Mouse (Mus musculus) hindbrain, embryonic 15.5 days (tissue): ENCODE measurements around the gene Col26a1. TPM values are rescaled to one million over a fixed set of nuclear protein-coding genes. Genes with fewer than 3 reads are reported as not detected.
"Not testable (repeated sequence)": the region's sequence is repeated elsewhere in the genome, so short reads cannot be mapped to it uniquely, and the experiment has no call there.

Experiments
- ATAC-seq: fragments of 200-750 bp; cut with Nextera tagmentation; 2 replicates; pipeline ENCODE4 v1.8.0; 2017; ENCODE audit warnings: low read depth, moderate number of reproducible peaks, moderate TSS enrichment; ENCODE audit not compliant: low FRiP score
- H3K27ac ChIP-seq: fragments of 300-500 bp; sonication (generic); replicated peaks from 2 replicates; pipeline ENCODE4 v1.5.1; 2015; ENCODE audit warnings: mild to moderate bottlenecking, inconsistent platforms
- H3K27me3 ChIP-seq: fragments of 300-500 bp; sonication (generic); 2 replicates; pipeline ENCODE4 v1.6.1; 2015; ENCODE audit warnings: control low read depth, inconsistent platforms
- H3K36me3 ChIP-seq: fragments of 300-500 bp; sonication (generic); 2 replicates; pipeline ENCODE4 v1.6.1; 2015; ENCODE audit warnings: control low read depth, inconsistent platforms
- H3K4me1 ChIP-seq: fragments of 300-500 bp; sonication (generic); replicated peaks from 2 replicates; pipeline ENCODE4 v1.6.1; 2015; ENCODE audit warnings: control low read depth, inconsistent platforms
- H3K4me2 ChIP-seq: fragments of 300-500 bp; sonication (generic); 2 replicates; pipeline ENCODE4 v1.6.1; 2015; ENCODE audit warnings: moderate library complexity, mild to moderate bottlenecking, inconsistent platforms
- H3K4me3 ChIP-seq: fragments of 300-500 bp; sonication (generic); 2 replicates; pipeline ENCODE4 v1.5.1; 2015; ENCODE audit warnings: mild to moderate bottlenecking, inconsistent platforms
- H3K9ac ChIP-seq: fragments of 300-500 bp; sonication (generic); 2 replicates; pipeline ENCODE4 v1.6.1; 2015; ENCODE audit warnings: inconsistent platforms
- H3K9me3 ChIP-seq: fragments of 300-500 bp; sonication (generic); 2 replicates; pipeline ENCODE4 v1.6.1; 2016; ENCODE audit warnings: control low read depth, inconsistent platforms
- WGBS: fragments of 180-500 bp; shearing (Covaris S2); methylation state at CpG from one replicate; pipeline ENCODE4 v1.1.7; 2015; 5-methylcytosine and 5-hydroxymethylcytosine counted together
- polyA plus RNA-seq: library from polyadenylated mRNA; unstranded; fragments of >200 nt; fragmentation: Nextera tagmentation; extraction: Ambion mirVana; gene quantifications from 2 replicates; pipeline ENCODE4 v1.2.1, GENCODE M21; 2015

The Col26a1 gene
- polyA plus RNA-seq, 1 experiment from 2014 or later = 37.8 TPM

- Histone ChIP-seq H3K4me1 (no peaks in the 10 kb centered on the region), H3K4me3 (no peak overlapping the region), H3K36me3 (no peaks in the 10 kb centered on the region), H3K9ac (no peak overlapping the region), H3K9me3 (no peaks in the 10 kb centered on the region), H3K27me3 (no peaks in the 10 kb centered on the region), H3K27ac (no peak overlapping the region), H3K4me2 (no peak overlapping the region)
- WGBS = 36% methylated on average over 8 of the region's 8 CpGs
- no peak for ATAC-seq
Observed at GRCm38 (mm10) chr5:136764157-136764669, 118.8 kb downstream of the Col26a1 start.

GRCm38 (mm10) chr5:136760345-136760744, 122.7 kb downstream of the Col26a1 start:
- H3K4me2 ChIP-seq = no peak overlapping the region
- H3K27me3 ChIP-seq = no peaks in the 10 kb centered on the region
- H3K4me3 ChIP-seq = no peak overlapping the region
- H3K27ac ChIP-seq = no peak overlapping the region
- ATAC-seq = no peak
- no peak overlapping the region for H3K9ac ChIP-seq
- WGBS = 70% methylated on average over 6 of the region's 6 CpGs
- no peaks in the 10 kb centered on the region for H3K4me1 ChIP-seq
- no peaks in the 10 kb centered on the region for H3K9me3 ChIP-seq
- no peaks in the 10 kb centered on the region for H3K36me3 ChIP-seq

- Histone ChIP-seq H3K4me2 (no peak overlapping the region), H3K4me1 (no peaks in the 10 kb centered on the region), H3K36me3 (no peaks in the 10 kb centered on the region), H3K27ac (no peak overlapping the region), H3K9me3 (no peaks in the 10 kb centered on the region), H3K4me3 (no peak overlapping the region), H3K27me3 (no peaks in the 10 kb centered on the region), H3K9ac (no peak overlapping the region)
- ATAC-seq = no peak
- WGBS = 53% methylated on average over 6 of the region's 6 CpGs
Observed at GRCm38 (mm10) chr5:136759781-136760180, 123.2 kb downstream of the Col26a1 start.

- Histone ChIP-seq H3K27ac (no peak overlapping the region), H3K27me3 (no peaks in the 10 kb centered on the region), H3K4me3 (no peak overlapping the region), H3K9me3 (no peaks in the 10 kb centered on the region), H3K4me2 (no peak overlapping the region), H3K36me3 (no peaks in the 10 kb centered on the region), H3K4me1 (no peaks in the 10 kb centered on the region), H3K9ac (no peak overlapping the region)
- 2% methylated on average over 3 of the region's 3 CpGs for WGBS
- ATAC-seq = 0 out of 2 replicates have a peak, but pooled peaks have one; percentile 34
Observed at GRCm38 (mm10) chr5:136755696-136756095, 127.3 kb downstream of the Col26a1 start.

- H3K9ac ChIP-seq = no peak overlapping the region
- ATAC-seq = no peak
Observed at GRCm38 (mm10) chr5:136754053-136754591, 128.9 kb downstream of the Col26a1 start.

GRCm38 (mm10) chr5:136753176-136753575, 129.8 kb downstream of the Col26a1 start:
- not testable (repeated sequence) for H3K4me3 ChIP-seq, H3K27me3 ChIP-seq, H3K9ac ChIP-seq, H3K4me1 ChIP-seq, H3K9me3 ChIP-seq, H3K36me3 ChIP-seq, H3K27ac ChIP-seq, ATAC-seq, H3K4me2 ChIP-seq
- 77% methylated on average over 7 of the region's 7 CpGs for WGBS

More at GRCm38 (mm10) chr5:136754053-136754591, 128.9 kb downstream of the Col26a1 start:
- Histone ChIP-seq H3K27me3 (no peaks in the 10 kb centered on the region), H3K36me3 (no peaks in the 10 kb centered on the region), H3K4me2 (no peak overlapping the region), H3K4me1 (no peaks in the 10 kb centered on the region), H3K4me3 (no peak overlapping the region), H3K27ac (no peak overlapping the region), H3K9me3 (no peaks in the 10 kb centered on the region)
- 71% methylated on average over 14 of the region's 14 CpGs for WGBS

- H3K27me3 ChIP-seq = no peaks in the 10 kb centered on the region
- no peak overlapping the region for H3K27ac ChIP-seq
- no peak overlapping the region for H3K9ac ChIP-seq
- H3K4me1 ChIP-seq = no peaks in the 10 kb centered on the region
- WGBS = 98% methylated on average over 19 of the region's 19 CpGs
- ATAC-seq = no peak
- H3K36me3 ChIP-seq = 0 out of 2 replicates have a peak, but pooled peaks cover 2% of the 10 kb centered on the region
- H3K4me2 ChIP-seq = no peak overlapping the region
- no peak overlapping the region for H3K4me3 ChIP-seq
- no peaks in the 10 kb centered on the region for H3K9me3 ChIP-seq
Observed at GRCm38 (mm10) chr5:136752104-136752503, 130.9 kb downstream of the Col26a1 start.

GRCm38 (mm10) chr5:136746596-136746995, 136.4 kb downstream of the Col26a1 start:
- Histone ChIP-seq H3K4me1 (no peaks in the 10 kb centered on the region), H3K27ac (no peak overlapping the region), H3K9ac (no peak overlapping the region), H3K4me2 (no peak overlapping the region), H3K27me3 (no peaks in the 10 kb centered on the region), H3K36me3 (0 out of 2 replicates have a peak, but pooled peaks cover 2% of the 10 kb centered on the region), H3K9me3 (no peaks in the 10 kb centered on the region), H3K4me3 (no peak overlapping the region)
- no peak for ATAC-seq
- WGBS = 82% methylated on average over 9 of the region's 9 CpGs

GRCm38 (mm10) chr5:136738918-136739317, 144.1 kb downstream of the Col26a1 start:
- Histone ChIP-seq H3K4me2 (no peak overlapping the region), H3K9me3 (no peaks in the 10 kb centered on the region)
- WGBS = 57% methylated on average over 6 of the region's 6 CpGs

GRCm38 (mm10) chr5:136726271-136726670, 156.7 kb downstream of the Col26a1 start:
- H3K36me3 ChIP-seq, H3K4me3 ChIP-seq, H3K4me1 ChIP-seq, ATAC-seq, H3K9me3 ChIP-seq, H3K27me3 ChIP-seq, H3K4me2 ChIP-seq, H3K9ac ChIP-seq, H3K27ac ChIP-seq: not testable (repeated sequence)
- 80% methylated on average over 5 of the region's 5 CpGs for WGBS

More at GRCm38 (mm10) chr5:136738918-136739317, 144.1 kb downstream of the Col26a1 start:
- no peaks in the 10 kb centered on the region for H3K4me1 ChIP-seq
- no peak overlapping the region for H3K27ac ChIP-seq
- no peak for ATAC-seq
- H3K36me3 ChIP-seq = no peaks in the 10 kb centered on the region
- no peaks in the 10 kb centered on the region for H3K27me3 ChIP-seq
- H3K9ac ChIP-seq = no peak overlapping the region
- no peak overlapping the region for H3K4me3 ChIP-seq

- H3K4me2 ChIP-seq = no peak overlapping the region
- no peaks in the 10 kb centered on the region for H3K9me3 ChIP-seq
- no peaks in the 10 kb centered on the region for H3K36me3 ChIP-seq
- H3K9ac ChIP-seq = no peak overlapping the region
- H3K27me3 ChIP-seq = no peaks in the 10 kb centered on the region
- WGBS = 81% methylated on average over 5 of the region's 5 CpGs
- H3K4me3 ChIP-seq = no peak overlapping the region
- 0 out of 2 replicates have a peak, but pooled peaks cover 7% of the 10 kb centered on the region for H3K4me1 ChIP-seq
- no peak overlapping the region for H3K27ac ChIP-seq
- ATAC-seq = no peak
Observed at GRCm38 (mm10) chr5:136721596-136721995, 161.4 kb downstream of the Col26a1 start.

GRCm38 (mm10) chr5:136718656-136719055, 164.4 kb downstream of the Col26a1 start:
- no peak overlapping the region for H3K4me2 ChIP-seq
- no peak overlapping the region for H3K4me3 ChIP-seq
- 46% methylated on average over 8 of the region's 8 CpGs for WGBS
- H3K36me3 ChIP-seq = no peaks in the 10 kb centered on the region
- H3K27ac ChIP-seq = no peak overlapping the region
- H3K4me1 ChIP-seq = peaks cover 12% of the 10 kb centered on the region
- H3K27me3 ChIP-seq = no peaks in the 10 kb centered on the region
- no peak for ATAC-seq
- H3K9me3 ChIP-seq = no peaks in the 10 kb centered on the region
- no peak overlapping the region for H3K9ac ChIP-seq

GRCm38 (mm10) chr5:136717573-136717854, 165.5 kb downstream of the Col26a1 start:
- 83% methylated on average over 2 of the region's 2 CpGs for WGBS
- Histone ChIP-seq H3K4me2 (no peak overlapping the region), H3K9me3 (no peaks in the 10 kb centered on the region), H3K4me1 (peaks cover 12% of the 10 kb centered on the region), H3K36me3 (no peaks in the 10 kb centered on the region), H3K9ac (no peak overlapping the region), H3K4me3 (no peak overlapping the region), H3K27ac (no peak overlapping the region), H3K27me3 (no peaks in the 10 kb centered on the region)
- no peak for ATAC-seq
